Mouse (Mus musculus) thymus, adult 2 months (tissue): ENCODE results near the gene Farsa.

ENCODE experiments used
- CTCF ChIP-seq: fragments of 200-500 bp; IDR thresholded peaks from 2 replicates; pipeline ENCODE4 v1.5.1; 2012; ENCODE audit warnings: mild to moderate bottlenecking, control low read depth, low read length, moderate library complexity, borderline replicate concordance; ENCODE audit not compliant: control insufficient read depth, poor library complexity, insufficient read depth; ENCODE audit errors: extremely low read depth
- POLR2A ChIP-seq: fragments of 200-500 bp; IDR thresholded peaks from 2 replicates; pipeline ENCODE4 v1.6.1; 2012; ENCODE audit warnings: mild to moderate bottlenecking, low read length, control low read depth, moderate library complexity; ENCODE audit not compliant: control insufficient read depth, poor library complexity, insufficient read depth; ENCODE audit errors: extremely low read depth

DNA sequence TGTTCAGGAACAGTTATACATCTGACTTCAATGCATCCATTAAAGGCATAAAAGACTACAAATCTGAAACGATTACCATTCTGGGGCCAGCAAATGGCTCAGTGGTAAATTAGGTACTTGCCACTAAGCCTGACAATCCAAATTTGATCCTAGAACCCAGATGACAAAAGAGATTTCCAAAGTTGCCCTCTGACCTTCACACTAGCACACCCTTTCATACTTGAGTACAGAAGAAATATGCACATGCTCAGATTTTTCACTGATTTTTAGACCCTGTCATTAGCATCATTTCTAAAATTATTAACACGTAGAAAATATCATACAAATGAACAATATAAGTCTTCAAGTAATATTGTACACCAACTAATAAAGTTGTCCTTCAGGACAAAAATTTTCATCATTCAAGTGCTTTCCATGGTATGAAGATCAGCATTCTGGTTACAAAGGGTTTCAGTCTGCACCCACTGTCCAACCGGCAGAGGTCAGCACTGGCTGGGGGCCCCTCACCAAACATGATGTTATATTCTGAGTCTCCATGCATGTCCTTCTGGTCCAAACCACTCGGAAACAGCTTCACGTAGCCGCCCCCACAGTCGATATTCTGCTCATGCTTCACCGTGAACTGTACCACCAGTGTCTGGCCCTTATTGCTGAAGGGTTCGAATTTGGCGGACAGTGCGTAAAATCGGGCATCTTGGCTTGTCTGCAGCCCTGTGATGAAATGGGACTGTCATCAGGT, 11.3 kb upstream of the Farsa start:
- no peak for TF ChIP-seq CTCF
- TF ChIP-seq POLR2A: no peak
